Mouse (Mus musculus) c-Kit-positive CD71-negative TER-119-negative erythroid progenitor cells, embryonic 14.5 days (primary cell): ENCODE measurements at regions not wholly inside any gene's neighbourhood (a gene's known extent, or its start where the extent isn't known, plus 50 kb on each side); places are given as distances from the start of the nearest gene placed in this dataset.
A peak's percentile ranks its signal among the peaks of the same experiment; 100 is the strongest.

Experiments
- DNase-seq: peaks from one replicate; pipeline ENCODE4 v3.0.0-alpha.2; 2013; ENCODE audit warnings: low read depth

DNA sequence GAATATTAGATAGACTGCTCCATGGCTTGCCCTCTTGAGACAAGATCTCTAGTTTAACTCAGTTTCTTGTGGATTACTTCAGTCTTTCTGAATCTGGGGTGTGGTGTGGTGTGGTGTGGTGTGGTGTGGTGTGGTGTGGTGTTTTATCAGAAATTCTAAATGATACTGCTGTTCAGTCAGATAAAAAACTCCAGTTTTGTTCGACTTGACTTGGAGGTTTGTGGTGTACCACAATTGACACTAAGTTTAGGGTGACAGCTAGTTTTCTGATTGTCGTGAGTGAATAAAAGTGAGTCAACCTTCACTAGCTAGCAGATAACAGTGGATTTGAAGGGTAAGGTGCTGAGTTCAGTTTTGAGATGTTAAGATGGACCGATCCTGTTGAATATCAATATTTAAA, 89.5 kb upstream of the Cdkn2b start:
- DNase-seq = no peak

DNA sequence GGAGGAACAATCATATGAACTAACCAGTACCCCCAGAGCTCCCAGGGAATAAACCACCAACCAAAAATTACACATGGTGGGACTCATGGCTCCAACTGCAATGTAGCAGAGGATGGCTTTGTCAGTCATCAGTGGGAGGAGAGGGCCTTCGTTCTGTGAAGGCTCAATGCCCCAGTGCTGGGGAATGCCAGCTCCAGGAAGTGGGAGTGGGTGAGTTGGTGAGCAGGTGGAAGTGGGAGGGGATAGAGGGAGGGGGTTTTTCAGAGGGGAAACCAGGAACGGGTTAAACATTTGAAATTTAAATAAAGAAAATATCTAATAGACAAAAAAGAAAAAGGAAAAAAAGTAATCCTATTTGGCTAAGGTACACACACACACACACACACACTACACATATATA, 88.4 kb upstream of the Cdkn2b start:
- no peak for DNase-seq

DNA sequence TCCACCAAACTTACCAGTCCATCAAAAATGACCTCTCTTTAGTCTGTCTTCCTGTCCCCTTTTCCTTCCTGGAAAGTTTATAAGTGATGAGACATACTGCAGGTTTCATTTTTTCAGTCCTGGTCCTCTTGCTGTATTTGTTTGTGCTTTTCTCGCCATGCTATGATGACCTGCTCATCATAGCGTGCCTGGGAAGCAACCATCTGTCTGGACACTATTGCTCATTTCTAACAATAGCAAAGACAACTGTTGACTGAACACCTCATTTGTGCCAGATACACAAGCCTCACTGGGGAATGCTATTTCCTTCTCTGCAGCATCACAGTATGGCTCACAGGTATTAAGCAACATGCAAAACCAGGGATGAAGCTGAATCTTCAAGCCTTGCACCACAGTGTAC, 85.2 kb upstream of the Cdkn2b start:
- DNase-seq = no peak

DNA sequence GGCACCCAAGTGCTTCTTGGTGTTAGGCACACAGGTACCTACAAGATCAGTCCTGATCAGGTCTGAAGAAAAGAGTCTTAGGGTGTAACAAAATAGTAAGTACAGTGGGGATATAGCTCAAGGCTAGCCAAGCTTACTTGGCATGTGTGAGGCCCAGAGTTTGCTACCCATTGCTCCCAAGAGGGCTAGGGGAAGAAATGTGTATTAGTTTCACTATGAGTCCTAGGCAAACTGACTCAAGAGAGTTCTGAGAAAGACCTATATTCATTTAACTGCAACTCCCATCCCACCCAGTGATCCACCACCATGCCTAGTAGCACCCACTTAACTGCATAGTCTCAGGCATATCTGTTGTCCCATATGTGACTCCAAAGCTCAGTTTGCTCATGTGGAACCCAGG, 84.5 kb upstream of the Cdkn2b start:
- no peak for DNase-seq

DNA sequence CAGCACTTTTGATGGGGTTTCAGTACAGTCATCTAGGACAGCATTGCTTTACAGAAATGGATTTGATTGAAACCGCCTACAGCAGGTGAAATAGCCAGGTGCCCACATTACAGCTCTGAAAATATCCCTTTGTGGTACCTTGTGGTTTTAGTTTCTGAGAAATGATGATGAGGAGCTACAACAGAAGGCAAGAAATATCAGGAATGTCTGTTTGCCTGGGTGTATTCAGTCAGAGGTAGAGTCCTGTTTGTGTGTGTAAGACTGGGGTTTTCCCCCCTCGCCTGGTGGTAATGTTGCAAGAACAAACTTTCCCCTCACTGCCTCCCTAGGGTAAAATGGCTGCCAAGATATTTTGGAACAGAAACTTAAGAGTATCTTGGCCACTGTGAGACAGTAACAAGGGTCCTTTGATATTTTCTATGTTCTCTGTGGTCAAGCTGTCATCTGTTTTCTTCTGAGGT, 82.4 kb upstream of the Cdkn2b start:
- no peak for DNase-seq

DNA sequence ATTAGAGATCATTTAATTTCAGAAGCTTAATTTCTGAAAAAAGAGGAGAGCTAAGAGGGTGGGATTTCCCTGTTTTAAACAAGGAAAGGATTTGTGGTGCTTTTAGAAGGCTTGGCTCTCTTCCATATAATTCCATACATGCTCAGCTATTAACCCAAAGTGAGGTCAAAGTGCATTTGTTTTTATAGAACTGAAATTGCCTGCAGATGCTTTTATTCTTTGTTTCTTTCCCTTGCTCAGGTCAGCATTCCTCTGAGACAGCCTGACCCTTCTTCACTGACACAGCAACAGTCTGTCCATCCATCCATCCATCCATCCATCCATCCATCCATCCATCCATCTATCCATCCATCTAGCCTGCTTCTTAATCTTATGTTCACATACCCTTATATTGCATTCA, 82.0 kb upstream of the Cdkn2b start:
- DNase-seq = no peak

DNA sequence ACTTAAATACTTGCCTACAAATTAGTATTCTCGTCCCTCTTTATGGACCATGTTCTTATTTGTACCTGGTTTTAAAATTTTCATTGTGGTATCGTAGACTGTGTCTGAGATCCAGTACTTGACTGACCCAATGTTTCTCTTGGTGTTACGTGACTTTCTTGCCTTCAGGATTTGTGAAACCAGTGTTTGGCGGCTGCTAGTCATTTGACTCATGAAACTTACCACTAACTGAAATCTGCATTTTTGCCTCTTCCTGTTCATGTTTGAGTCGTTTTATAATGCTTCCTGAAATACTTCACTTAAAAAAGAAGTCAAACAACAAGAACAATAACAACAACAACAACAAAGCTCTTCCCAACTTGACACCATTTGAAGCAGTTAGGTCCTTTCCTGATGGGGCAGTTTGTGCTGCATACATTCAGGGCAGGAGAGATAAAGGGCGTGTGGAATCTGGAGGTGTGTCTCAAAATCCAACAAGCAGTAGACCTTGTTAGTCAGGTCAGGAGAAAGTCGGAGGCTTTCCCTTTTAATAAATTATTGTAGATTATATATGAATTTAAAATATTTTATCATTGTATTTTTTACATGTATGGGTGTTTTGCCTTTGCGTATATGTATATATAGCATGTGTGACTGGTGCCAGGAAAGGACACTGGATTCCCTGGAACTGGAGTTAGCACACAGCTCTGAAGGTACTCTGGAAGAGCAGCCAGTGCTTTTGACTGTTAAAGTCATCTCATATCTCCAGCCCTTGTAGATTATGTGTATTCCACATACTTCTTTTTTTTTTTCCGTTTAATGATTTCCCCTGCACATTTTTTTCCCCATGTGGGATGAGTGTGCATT, 80.8 kb upstream of the Cdkn2b start:
- no peak for DNase-seq

DNA sequence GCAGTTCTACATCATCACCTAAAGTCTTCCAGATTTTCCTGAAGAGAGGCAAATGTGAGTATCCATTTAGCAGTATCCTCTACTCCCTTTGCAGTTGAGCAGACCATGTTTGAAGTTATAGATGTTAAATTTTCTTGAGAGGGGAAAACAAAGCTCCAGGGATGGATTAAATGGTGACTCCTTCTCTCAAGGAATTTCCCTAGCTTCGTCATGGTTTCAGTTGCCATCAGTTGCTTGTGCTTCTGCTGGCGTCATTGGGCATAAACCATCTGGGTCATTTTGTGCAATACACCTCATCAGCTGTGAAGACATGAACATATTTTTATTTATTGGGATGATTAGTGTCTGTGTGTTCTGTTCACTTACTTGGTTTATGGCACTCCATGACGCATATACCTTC, 72.7 kb upstream of the Cdkn2b start:
- DNase-seq = no peak

DNA sequence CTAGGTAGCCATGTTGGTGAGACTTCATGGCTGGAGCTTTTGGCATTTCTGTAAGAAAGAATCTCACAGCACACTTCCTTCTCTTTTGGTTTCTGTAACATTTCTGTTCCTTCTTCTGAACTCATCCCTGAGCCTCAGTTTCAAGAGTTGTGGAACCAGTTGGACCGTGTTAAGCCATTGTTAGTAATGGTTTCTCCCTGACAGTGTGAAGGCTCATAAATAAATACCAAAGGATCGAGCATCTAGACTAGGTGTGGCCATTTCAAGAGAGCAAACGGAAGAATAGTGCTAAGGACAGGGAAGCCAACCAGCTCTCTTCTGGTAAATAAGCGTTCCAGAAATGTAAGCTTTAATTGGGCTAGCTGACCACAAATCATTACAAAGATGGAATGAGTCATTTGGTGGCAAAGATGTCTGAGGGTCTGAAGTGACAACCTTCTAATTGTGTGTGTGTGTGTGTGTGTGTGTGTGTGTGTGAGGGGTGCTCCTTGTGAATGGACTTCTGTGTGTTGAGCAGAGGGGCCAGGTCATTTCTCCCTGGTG, 71.7 kb upstream of the Cdkn2b start:
- DNase-seq = no peak

DNA sequence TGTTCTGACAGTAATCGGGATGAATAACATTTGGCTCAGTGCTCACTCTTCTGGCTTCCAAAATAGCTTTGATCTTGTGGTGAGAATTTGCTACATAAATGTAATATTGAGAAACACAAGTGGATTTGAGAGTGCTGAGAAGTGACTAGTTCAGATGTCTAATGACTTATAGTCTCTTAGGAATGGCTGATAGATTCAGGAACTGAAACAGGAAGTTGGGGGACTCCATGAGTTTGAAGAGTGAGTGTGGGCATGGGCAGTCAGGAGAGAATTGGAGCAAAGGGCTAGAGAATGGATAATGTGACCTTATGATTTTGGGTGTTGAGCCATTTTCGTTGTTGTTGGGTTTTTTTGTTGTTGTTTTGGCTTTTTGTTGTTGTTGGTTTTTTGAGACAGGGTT, 70.9 kb upstream of the Cdkn2b start:
- no peak for DNase-seq

DNA sequence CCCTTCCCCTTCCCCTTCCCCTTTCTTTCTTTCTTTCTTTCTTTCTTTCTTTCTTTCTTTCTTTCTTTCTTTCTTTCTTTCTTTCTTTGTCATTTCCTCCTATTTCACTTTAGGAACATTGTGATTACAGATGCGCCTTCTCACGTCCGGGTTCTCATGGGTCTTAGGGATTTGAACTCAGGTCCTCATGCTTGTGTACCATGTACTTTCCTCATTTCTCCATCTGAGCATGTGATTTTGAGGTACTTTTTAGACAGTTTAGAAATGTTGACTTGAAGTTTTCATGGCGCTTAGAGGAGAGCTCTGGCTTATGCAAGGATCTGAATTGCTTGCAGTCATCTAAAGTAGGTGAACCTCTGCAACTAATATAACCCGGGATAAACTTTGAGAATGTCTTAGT, 70.2 kb upstream of the Cdkn2b start:
- no peak for DNase-seq

DNA sequence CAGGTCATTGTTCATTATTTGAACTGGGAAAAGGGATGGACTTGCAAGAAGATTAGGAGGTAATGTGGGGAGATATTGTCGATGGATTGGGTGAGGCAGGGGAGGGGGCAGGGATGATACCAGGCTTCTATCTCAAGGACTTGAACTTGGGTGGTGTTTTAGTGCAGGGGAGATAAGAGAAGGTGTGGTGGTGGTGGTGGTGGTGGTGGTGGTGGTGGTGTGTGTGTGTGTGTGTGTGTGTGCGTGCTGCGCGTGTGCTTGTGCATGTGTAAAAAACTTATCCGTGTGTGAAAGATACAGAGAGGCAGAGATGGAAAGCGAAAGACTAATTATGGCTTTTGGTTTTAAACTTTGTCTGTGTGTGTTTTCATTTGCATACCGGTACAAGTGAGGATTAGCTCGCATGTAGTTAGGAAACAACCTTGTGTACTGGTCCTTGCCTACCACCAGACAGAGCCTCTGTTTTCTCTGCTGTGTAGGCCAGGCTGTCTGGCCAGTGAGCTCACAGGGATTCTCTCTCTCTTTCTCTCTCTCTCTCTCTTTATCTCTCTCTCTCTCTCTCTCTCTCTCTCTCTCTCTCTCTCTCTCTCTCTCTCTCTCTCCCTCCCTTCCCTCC, 69.6 kb upstream of the Cdkn2b start:
- DNase-seq = no peak

DNA sequence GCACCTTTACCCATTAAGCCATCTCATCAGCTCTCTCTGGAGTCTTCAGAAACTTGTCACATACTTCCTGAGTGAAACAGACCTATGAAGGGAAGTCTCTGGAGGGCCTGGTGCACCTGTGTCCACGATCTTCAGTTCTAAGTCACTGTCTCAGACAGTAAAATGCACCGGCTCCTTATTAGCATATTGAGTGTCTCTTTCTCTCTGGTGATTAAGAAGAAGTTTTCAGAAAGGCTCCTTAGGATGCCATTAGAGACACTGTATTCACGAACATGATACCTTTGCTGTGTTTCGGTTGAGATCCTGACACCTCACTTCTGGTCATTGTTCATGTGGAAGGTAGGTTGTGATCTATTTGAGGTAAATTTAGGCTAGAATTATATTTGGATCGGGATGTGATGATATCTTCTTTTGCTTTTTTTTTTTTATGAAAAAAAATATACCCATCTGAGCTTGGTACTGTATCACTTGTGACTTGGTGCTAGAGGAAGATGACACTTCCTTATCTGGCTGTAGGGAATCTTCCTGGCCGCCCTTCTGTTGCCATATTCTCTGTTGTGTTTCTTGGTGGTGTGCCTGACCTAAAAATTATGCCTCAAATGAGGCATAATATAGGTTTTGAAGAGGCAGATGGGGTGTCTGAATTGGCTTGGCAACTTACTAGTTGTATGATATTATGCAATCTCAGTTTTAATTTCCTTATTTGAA, 68.9 kb upstream of the Cdkn2b start:
- no peak for DNase-seq

DNA sequence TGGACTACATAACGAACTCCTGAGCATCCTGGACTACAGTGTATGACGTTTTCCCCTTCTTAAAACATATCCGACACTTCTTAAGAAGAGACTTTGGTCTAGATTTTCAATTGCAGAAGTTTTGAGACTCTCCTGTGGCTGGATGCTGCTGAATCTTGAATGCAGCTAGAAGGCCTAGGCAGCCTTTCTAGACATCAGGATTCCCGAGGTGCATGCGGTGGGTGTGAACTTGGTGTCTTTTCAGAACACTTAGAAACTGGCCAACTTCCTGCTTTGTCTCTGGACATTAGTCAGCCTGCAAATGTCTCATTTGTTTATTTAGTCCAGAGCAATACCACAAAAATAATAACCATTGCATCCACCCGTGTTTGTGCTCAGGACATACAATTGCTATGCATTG, 61.8 kb upstream of the Cdkn2b start:
- DNase-seq = no peak

DNA sequence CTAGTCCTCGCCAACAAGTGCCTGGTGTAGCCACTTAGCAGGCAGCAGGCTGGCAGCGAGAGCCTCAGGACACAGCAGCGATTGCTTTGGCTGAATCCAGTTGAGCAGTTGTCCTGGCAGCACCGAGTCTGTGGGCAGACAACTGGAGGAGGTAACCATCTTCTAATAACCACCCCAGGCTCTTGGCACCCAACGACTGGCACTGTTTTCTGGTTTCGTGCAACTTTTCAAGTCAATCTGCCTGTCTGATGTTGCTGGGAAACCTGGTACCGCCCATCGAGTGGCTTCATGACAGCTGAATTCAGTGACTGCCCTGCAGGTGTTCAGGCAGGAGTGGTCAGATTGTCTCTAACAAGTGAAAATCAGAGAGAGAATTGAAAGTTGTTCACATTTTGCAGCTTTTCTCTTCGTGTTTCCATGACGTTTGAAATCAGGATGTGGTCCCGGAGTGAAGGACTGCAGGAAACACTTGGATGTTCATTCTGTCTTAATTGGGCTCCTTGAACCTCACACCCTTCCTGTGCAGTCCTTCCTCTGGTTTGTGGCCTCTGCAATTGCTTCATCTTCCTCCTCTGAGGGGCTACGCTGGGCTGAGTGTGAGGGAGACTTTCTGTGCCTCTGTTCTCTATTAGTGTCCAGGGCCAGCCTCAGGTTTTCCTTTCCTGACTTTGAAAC, 58.1 kb upstream of the Cdkn2b start:
- peak; percentile 10 for DNase-seq

DNA sequence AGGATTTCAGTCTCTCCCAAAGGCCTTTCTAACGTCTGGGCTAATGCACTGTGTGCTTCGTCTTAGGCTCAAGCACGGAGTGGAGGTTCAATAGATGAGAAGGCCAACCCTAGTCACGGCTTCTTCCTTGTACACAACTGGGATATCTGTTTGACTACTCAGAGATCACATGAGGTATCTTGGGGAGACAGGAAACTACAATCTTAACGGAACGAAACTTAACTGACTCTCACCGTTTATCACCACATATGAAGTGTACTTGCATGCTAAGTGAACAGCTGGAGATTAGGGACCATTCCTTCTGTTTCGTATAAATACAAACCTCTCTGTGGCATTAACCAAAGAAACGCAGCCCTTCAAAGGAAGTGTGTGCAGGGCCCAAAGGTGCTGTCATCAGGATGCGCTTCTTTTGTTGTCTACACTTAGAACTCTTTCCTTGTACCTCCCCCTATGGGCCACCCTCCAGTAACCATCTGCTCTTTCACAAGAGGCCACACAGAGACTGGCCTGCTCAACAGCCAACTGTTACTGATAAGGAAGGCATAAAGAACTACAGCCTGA, 55.8 kb upstream of the Cdkn2b start:
- DNase-seq = no peak

DNA sequence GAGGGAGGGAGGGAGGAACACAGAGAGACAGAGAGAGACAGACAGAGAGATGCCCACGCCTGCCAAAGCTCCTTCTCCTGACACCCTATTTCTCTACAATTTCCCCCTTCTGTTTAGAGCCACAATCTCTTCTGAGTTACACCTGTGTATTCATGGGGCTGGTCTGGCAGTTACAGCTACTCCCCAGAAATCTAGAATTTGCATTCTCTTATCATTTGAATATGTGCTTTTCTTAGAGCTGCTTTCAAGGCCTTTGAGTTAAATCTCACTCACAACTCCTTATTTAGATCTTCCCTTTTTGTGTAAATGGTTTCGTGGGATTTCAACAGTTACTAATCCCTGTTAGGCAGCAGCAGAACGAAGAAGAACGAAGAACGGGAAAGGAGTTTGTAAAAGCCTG, 55.0 kb upstream of the Cdkn2b start:
- no peak for DNase-seq

DNA sequence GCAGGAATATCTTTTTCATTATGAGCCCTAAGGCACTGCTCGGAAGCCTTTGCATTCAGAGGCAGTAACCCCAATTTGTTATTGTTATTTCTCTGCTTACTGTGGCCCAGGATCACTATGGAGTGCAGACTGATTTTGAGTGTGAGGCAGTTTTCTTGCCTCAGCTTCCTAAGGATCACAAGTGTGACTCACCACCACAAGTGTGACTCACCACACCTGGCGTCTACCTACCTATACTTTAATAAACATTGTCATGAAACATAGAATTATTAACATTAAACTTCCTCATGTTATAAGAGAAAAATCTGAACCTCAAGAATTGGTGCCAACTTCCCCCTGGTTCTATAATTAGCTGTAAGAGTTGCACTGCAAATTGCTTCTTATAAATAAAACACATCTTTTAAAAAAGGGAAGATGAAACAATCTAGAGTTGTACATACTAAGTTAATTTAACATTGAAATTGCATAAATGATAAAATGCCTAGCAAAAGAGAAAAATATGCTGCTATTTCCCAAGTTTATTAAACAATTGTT, 52.4 kb upstream of the Cdkn2b start:
- no peak for DNase-seq

DNA sequence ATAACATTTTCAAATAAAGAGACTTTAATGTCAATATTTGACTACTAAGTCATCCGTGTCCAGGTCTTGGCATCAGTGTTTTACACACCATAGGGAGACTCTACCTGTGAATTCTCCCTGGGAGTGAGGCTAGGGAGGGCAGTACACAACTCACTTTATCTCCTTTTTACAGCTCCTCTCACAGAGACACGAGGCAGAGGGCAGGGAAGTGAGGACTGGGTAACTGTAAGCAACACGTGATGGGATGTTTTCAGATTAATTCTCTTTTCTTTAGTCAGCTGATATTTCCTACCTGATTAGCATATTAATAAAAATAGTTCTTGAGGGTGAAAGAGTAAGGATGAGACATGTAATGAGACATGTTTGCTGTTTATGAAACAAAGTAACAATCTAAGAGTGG, 51.8 kb upstream of the Cdkn2b start:
- DNase-seq = no peak

DNA sequence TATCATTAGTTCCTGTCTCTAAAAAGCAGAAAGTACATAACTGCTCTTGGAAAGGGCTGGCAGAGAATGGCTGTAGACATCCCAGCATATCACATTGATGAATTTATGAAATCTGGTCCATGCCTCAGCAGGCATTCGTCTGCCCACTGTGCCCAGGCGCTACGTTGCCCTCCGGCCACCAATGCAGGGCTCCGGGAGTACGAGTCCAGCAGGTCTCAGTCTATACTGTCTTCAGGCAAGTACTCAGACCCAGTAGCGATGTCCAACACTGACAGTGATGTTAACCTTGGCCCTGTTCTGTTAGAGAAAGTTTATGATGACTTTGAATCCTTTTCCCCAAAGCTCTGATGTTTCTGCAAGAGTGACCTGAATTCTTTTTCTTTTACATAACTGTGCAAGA, 50.5 kb upstream of the Cdkn2b start:
- no peak for DNase-seq
